Mouse (Mus musculus) gastrocnemius, postnatal 14 days (tissue): ENCODE measurements around the gene Aff1. TPM values are rescaled to one million over a fixed set of nuclear protein-coding genes. Genes with fewer than 3 reads are reported as not detected.

Experiments used
- DNase-seq: peaks from one replicate; pipeline ENCODE4 v3.0.0; 2021; ENCODE audit warnings: mixed read lengths
- intact Hi-C: fragments of 180-260 bp; cut with DNase I; formaldehyde crosslinking; loops from one replicate; pipeline ENCODE4 v1.15.1; 2025; ENCODE audit warnings: low total_unique reads
- total RNA-seq, 2 experiments: library from RNA; stranded (reverse); gene quantifications; 2 replicates each; pipeline ENCODE4 v1.2.3; 2021

The Aff1 gene
- total RNA-seq, 2 experiments from 2014 or later, result 26.3 to 45.5 TPM

DNA sequence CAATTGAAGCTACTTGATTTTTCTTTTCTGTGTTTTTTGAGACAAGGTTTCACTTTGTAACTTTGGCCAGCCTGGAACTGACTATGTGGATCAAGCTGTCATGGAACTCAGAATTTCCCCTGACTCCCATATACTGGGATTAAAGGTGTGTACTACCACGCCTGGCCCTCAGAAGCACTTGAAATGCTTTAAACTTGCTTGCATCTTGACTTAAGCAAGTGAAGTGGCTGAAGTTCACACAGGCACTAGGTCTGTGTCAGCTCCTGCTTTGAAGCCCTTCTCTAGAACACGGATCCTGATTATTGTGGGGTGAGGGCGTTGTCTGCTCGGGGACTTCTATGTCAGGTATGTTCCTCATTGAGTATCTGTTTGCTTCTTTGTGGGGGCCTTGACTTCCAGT is 30.5 kb downstream of the Aff1 start:
- intact Hi-C loops, result no loop called here
- DNase-seq, result no peak

DNA sequence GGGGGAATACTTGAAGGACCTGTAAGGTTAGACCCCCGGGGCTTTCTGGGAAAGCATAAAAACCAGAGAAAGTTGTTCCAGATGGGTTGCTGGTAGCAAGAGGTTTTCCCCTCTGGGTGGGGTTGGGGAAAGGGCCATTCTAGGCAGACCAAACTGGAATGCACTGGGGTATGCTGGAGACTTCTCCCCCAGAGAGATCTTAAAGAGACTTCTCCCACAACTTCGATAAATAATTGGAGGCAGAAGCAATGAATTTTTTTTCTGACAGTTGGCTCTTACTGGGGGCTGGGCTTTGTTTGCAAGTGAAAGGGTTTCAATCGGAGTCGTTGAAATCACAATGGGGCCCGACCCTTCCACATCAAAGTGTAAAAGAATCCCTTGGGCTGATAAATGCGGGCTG is 32.2 kb downstream of the Aff1 start:
- intact Hi-C loops, result no loop called here
- no peak for DNase-seq

DNA sequence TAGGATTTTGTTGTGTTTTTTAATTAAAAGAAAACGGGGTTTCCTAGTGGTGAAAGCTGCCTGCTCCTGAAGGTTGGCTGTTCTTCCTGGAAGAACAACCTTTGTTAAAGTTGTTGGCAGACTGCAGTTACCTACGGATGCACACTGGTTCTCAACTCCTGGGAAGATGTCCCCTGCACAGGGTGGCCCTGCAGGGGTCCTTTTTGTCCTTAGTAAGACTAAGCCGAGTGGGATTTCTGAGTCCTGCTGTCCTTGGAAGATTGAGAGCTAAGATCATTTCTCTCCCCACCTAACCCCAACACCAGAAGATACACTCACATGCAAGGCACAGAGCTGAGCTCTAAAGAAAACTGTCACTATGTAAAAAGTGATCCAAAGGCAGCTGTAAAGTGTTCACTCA is 32.6 kb downstream of the Aff1 start:
- DNase-seq, result no peak
- intact Hi-C loops, result no loop called here

DNA sequence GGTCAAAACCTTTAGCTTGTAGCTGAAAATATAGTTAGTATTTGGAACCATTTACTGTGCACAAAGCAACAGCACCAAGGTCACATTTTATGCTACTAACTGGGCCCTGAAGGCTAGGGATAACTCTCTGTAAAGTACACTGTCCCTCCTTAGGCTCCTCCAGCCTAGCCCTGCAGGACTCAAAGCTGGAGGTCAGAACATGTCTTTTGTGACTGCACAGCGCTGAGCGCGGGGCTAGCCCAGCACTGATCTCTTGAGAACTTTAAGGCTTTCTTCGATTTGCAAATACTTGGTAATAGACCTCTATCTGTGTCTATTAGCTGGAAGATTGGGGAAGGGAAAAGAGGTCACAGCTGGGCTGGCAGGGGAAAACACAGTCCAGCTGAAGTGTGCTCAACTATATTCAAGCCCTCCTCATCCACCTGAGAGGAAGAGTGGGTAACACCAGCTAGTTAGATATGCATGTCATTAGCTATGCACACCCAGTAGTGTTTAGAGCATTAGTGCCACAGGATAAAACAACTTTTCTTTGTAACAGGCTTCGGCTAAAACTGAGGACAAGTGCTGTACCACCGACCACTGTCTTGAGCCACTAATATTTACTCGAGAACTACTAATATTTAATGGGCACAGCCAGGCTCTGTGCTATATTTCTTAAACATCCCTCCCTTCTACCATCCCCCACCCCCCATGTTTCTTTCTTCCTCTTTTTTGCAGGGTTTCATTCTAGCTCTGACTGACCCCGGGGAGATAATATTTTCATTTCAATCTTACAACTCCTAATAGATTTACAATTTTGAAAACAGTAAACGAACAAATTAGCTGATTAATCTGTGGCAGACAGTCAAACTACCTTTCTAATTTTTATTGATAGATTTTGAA is 33.3 kb downstream of the Aff1 start:
- intact Hi-C loops, result no loop called here
- no peak for DNase-seq

DNA sequence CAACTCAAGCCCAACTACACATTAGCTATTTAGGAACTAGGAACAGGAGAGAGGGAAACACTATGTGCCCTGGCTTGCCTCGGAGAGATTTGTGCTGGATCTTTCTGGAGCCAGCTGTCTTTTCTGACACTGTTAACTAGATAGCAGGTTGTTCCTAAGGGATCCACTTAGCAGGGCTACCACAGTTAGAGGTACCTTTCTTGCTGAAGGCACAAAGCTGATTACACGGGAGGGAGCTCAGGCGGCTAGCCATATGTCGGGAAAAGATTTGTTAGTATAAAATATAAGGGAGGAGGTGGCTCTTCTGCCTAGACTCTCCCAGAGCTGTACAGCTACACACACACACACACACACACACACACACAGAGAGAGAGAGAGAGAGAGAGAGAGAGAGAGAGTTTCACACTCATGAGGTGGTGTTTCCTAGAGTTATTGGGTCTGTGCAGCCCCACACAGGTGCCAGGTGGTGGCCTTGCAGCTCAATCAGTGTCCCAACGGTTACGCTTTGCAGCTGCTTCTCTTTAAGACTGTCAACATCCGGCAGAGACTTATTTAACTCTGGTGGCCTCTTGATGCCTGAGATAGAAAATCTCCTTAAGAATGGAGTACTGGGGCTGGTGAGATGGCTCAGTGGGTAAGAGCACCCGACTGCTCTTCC is 34.2 kb downstream of the Aff1 start:
- DNase-seq, result no peak
- intact Hi-C loops, result no loop called here

DNA sequence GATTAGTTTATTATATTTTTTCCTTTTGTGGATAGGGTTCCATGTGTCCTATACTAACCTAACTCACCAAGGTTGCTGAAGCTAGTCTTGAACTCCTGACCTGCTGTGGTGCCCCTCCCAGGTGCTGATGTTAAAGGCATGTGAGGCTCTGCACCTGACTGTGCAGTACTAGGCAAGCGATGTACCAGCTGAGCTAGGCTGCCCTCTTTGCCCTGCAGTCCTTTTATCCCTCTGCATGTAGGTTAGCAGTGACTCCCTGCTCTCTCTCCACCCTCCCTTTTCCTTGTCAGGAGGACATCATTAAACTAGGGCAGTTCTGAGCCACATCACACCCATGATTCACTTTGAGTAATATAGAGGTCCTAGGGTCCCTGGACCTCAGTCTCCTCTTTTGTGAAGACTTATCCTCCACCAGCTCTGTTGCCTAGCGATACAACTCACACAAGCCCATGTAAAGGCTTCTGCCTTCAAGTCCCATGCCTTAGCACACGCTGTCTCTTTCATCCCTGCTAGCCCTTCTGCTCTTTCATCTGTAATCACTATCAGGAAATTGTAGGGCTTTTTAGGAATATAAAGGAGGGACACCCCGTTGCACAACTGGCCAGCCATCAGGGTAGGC is 35.7 kb downstream of the Aff1 start:
- intact Hi-C loops, result no loop called here
- DNase-seq, result no peak

DNA sequence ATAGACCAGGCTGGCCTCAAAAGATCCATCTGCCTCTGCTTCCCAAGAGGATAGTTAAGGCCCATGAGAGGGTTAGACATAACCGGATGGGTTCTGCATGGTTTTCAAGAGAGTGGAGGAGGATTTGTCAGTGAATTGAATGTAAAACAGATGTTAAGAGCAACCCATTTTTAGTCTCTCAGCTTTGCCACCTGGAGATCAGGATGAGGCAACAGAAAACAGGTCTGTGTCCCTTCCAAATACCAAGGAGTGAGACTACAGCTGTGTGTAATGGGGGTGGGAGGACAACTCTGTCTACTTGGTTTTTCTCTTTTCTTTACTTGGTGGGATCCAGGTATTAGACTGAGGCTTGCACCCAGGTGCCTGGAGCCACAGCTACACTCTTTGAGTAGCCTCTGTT is 37.1 kb downstream of the Aff1 start:
- intact Hi-C loops, result no loop called here
- no peak for DNase-seq

DNA sequence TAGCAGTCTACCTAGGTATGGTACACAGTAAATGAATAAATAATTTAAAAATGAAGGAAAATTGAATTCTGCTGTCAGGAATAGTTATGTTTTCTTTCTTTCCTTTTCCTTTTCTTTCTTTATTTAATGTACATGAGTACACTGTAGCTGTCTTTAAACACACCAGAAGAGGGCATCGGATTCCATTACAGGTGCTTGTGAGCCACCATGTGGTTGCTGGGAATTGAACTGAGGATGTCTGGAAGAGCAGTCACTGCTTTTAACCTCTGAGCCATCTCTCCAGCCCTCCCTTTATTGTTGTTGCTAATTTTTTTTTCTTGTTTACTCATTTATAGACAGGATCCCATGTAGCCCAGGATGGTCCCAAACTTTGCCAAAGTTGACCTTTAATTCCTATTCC is 38.0 kb downstream of the Aff1 start:
- intact Hi-C loops, result no loop called here
- DNase-seq, result no peak

DNA sequence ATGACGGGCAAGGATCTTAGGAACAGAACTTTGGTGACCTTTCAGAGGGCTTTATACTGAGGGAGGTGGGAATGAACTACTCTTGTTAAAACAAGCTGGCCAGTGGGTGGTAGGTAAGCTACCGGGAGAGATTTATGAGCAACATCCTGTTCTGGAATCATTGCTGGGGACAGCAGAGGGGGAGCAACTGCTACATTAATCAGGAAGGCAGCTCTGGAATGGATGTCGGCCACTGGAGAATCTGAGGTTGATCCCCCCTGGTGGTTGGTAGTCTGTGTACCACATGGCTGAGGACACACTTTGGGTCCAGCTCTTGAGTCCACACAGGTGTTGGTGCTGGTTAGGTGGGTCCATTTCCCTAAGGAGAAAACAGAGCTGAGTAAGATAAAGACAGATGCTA is 38.6 kb downstream of the Aff1 start:
- DNase-seq, result no peak
- intact Hi-C loops, result no loop called here

DNA sequence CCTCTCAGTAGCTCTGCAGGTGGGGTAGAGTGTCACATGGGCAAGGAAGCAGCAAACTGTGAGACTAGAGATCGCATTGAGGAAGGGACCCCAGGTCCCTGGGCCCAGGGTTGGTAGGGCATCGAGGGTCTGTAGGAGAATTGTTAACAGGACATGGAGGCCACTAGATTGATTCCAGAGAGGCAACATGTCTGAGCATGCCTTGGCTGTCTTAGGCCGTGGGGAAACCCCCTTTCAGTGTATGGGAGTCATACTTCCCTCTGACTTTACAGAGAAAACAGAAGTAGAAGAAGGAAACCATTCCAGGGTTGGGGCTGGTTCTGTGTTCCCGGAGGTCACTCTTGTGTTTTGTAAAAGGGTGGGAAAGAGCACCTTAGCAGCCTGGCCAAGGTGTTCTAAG is 40.4 kb downstream of the Aff1 start:
- DNase-seq, result no peak
- intact Hi-C loops, result no loop called here

DNA sequence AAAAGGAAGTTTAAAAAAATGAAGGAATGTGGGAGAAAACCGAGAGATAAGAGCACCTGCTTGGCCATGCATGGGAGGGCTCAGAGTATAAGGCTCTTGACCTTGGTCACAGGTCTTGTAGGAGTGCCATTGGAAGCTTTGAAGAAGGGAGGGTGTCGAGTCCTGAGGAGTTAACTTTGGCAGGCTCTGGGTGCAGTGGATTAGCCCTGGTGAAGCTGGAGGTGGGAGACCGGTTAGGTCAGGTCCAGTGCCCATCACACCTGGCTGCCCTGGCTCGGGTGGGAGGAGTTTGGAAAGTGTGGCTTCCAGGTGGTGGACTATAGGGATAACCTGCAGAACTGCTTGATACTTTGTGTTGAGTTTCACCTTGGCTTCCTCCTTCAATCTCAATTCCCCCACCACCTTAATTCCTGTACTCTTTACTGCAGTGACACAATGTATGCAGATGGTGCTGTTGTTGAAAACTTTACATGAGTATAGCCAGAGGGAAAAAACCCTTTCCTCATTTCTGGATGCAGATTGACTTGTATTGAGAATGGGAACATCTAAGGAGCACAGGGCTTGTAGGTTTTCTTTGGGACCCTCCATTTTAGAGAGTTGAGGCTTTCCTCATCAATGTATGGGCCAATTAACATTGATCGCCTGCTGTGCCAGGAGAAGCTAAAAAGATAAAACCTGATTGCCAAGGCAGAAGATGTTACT is 43.4 kb downstream of the Aff1 start:
- intact Hi-C loops, result no loop called here
- DNase-seq, result no peak

DNA sequence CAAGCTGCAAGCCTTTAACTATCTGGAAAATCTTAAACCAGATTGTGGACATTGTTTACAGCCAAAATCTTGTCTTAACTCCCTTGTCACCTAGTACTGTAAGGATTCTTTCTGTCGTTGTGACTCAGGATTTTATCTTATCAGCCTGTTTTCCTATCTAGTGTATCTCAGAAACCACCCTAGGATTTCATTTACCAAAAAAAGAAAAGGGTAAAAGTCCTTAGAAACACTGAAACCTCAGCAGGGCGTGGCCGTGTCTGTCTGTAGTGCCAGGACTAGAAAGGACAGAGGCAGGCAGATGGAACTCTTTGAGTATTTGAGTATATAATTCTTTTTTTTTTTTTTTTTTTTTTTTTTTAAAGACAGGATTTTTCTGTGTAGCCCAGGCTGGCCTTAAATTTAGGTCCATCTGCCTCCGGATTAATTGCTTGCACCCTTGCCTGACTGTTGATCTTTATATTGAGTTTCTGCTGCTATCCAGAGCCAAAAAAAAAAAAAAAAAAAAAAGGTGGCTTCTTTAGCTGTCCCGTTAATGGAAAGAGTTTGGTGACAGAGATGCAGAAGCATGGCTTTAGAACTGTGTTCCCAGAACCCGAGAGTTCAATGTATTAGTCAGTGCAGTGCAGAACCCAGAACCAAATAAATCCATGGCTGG is 44.5 kb downstream of the Aff1 start:
- intact Hi-C loops, result no loop called here
- no peak for DNase-seq

DNA sequence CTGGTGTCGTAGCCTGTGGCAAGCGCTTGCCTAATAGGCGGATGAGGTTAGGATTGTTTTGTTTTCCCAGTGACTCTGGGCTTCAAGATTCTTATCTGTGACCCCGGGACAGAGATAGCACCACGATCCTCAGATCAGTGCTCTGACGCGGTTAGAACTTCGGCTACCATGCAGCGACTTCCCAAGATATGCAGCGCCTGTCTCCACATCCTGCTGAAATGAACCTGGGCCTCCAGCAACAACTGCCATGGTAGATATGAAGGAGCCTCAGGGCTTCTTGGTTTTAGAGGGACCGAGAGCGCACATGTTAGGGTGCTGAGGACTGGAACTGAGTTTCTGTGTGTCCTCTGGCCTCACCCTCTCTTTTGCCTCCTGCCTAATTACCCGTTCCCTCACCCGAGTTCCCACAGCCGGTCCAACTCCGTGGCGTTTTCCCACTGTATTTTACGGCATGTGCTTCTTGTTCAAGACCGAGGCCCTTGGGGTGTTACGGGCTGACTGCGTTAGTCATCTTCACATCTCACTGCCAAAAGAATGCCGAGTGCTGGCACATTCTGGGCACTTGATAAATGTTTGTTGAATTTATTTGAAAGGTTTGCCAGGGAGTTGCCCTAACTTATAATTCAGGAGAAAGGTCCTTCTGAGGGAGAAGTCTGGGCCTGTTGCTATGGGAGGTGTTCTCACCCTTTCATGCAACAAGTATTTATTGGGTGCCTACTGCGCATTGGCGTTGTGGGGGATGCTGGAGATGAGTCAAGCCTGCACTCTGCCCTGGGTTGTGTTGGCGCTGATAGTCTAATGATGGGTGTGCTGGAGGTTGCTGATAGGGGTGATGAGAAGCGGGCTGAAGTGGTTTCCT is 45.3 kb downstream of the Aff1 start:
- DNase-seq, result no peak

DNA sequence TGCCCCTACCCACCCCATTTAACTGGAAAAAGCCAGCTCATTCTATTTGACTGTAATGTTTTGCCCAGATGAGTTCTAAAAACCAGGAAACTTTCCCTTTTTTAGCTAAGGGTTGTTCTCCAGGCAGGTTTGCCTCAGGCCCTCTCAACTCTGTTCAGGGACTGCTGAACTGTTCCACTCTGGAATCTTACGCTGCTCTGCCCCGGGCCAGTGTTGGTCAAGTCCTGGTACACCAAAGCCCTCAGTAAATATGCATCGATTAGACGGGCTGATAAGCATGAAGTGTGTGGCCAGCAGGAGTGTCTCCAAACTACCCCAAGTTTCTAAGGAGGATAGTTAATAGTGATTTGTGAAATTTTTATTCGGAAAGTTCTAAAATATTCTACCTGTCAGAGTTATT is 46.3 kb downstream of the Aff1 start:
- no peak for DNase-seq
- intact Hi-C loops, result no loop called here

More for the DNA sequence above, 45.3 kb downstream of the Aff1 start:
- intact Hi-C loops, result no loop called here

DNA sequence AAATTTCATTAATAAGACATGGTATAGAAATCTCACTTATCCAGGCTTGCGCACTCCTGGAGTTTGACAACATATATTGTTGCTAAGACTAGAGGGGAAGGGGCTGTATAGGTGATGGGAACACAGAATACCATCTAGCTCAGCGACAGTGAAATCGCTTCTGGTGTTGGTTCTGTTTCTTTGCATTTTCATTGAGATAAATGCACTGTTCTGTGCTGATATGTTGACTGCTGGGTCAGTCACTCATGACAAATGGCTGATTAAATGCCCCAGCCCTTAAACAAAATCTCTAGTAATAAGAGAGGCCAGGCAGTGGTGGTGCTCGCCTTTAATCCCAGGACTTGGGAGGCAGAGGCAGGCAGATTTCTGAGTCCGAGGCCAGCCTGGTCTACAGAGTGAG is 47.0 kb downstream of the Aff1 start:
- intact Hi-C loops, result no loop called here
- no peak for DNase-seq

DNA sequence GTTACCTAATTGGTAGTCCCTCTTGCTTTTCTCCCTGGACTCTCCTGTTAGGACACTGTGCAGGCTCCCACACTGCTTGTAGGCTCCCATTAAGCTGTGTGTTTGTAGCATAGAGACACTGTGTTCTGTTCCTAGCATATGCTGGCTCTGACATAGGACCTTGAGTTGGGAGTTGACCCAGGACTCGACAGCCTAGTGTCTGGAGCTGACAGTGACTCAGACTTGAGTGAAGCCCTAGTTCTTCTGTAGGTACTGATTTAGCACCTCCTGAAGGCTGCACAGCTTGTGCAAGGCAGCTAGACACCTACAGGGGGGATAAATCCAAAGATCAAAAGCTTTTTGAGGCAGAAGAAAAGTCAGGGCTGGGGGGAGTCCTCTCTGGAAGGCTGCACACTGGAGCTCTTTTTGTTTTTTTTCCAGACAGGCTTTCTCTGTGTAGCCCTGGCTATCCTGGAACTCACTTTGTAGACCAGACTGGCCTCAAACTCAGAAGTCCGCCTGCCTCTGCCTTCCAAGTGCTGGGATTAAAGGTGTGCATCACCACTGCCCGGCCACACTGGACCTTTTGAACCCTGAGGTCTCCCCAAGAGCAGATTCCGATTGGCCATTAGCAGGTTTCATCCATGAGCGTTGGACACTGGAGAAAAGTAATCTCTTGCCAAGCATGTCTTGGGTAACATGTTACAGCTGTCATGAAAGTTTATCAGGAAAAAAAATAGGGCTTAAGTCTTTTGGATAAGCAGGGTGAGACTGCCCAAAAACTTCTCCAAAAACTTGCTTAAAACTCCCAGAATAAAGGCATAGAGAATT is 48.1 kb downstream of the Aff1 start:
- DNase-seq, result no peak
- intact Hi-C loops, result loop anchor here (5.0 to 10.0 kb wide), 2 partner anchors 55 to 77 kb away; no protein-coding TSS in a partner anchor

DNA sequence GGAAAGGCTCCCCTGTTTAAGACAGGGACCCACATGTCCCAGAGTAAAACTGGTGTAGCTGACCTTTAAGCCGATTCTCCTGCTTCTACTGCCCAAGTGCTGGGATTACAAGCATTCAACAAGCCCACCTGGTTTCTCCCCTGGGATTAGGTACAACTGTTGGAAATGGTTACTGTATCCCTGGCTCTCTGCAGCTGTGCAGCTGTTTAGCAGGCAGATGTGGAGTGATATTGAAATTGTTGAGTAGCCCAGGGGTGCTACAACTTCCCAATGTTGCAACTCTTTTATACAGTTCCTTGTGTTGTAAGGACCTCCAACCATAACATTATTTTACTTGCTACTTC is 48.7 kb downstream of the Aff1 start:
- intact Hi-C loops, result loop anchor here (5.0 to 10.0 kb wide), 2 partner anchors 56 to 76 kb away; no protein-coding TSS in a partner anchor
- no peak for DNase-seq

DNA sequence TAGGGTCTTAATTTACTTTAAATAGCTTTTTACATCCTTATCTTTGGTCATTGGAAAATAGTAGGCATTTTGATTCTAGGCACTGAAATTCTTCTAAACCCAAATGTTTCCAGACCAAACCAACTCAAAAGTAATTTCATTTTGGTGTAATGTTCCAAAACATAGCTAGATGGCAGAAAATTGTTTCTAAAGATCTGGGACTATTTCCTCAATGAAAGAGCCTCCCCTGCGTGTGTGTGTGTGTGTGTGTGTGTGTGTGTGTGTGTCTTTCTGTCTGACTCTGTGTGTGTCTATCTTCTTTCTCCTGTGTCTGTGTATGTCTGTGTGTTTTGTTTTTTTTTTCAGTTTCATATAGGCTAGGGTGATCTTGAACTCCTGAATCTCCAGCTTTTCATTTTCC is 49.3 kb downstream of the Aff1 start:
- intact Hi-C loops, result loop anchor here (5.0 to 10.0 kb wide), 2 partner anchors 57 to 76 kb away; no protein-coding TSS in a partner anchor
- DNase-seq, result no peak
